Mouse (Mus musculus) midbrain, postnatal 0 days (tissue): ENCODE measurements around the gene Ank2. TPM values are rescaled to one million over a fixed set of nuclear protein-coding genes. Genes with fewer than 3 reads are reported as not detected.
A peak's percentile ranks its signal among the peaks of the same experiment; 100 is the strongest.

Experiments
- ATAC-seq: fragments of 200-750 bp; cut with Nextera tagmentation; 2 replicates; pipeline ENCODE4 v1.8.0; 2017; ENCODE audit warnings: moderate number of reproducible peaks, mild to moderate bottlenecking, moderate TSS enrichment, moderate library complexity; ENCODE audit not compliant: low FRiP score
- DNase-seq: peaks from one replicate; pipeline ENCODE4 v3.0.0-alpha.2; 2015; ENCODE audit warnings: low spot score
- H3K27ac ChIP-seq: fragments of 300-500 bp; sonication (generic); 2 replicates; pipeline ENCODE4 v1.5.1; 2014; ENCODE audit warnings: low read depth, mild to moderate bottlenecking, low read length, mixed read lengths
- H3K27me3 ChIP-seq: fragments of 300-500 bp; sonication (generic); 2 replicates; pipeline ENCODE4 v1.6.1; 2014; ENCODE audit warnings: low read length, control low read depth, mixed read lengths; ENCODE audit not compliant: insufficient read depth
- H3K36me3 ChIP-seq: fragments of 300-500 bp; sonication (generic); 2 replicates; pipeline ENCODE4 v1.6.1; 2014; ENCODE audit warnings: low read length, control low read depth, mixed read lengths; ENCODE audit not compliant: insufficient read depth
- H3K4me1 ChIP-seq: fragments of 300-500 bp; sonication (generic); 2 replicates; pipeline ENCODE4 v1.6.1; 2014; ENCODE audit warnings: mild to moderate bottlenecking, control low read depth, antibody characterized with exemption, low read length, mixed read lengths; ENCODE audit not compliant: insufficient read depth
- H3K4me2 ChIP-seq: fragments of 300-500 bp; sonication (generic); 2 replicates; pipeline ENCODE4 v1.6.1; 2014; ENCODE audit warnings: low read depth, mild to moderate bottlenecking, low read length, mixed read lengths; ENCODE audit not compliant: poor library complexity, severe bottlenecking
- H3K4me3 ChIP-seq: fragments of 300-500 bp; sonication (generic); 2 replicates; pipeline ENCODE4 v1.5.1; 2014; ENCODE audit warnings: low read depth, mild to moderate bottlenecking, low read length, moderate library complexity
- H3K9ac ChIP-seq: fragments of 300-500 bp; sonication (generic); replicated peaks from 2 replicates; pipeline ENCODE4 v1.6.1; 2014; ENCODE audit warnings: mild to moderate bottlenecking, low read length, moderate library complexity, mixed read lengths; ENCODE audit not compliant: poor library complexity, severe bottlenecking
- H3K9me3 ChIP-seq: fragments of 300-500 bp; sonication (generic); 2 replicates; pipeline ENCODE4 v1.6.1; 2016; ENCODE audit warnings: low read length, control low read depth
- CTCF ChIP-seq: IDR thresholded peaks from 2 replicates; pipeline ENCODE4 v1.5.1; 2016; ENCODE audit warnings: antibody characterized with exemption, mild to moderate bottlenecking
- WGBS: fragments of 180-500 bp; shearing (Covaris S2); extraction: QIAGEN DNeasy Blood & Tissue Kit; methylation state at CpG from one replicate; pipeline ENCODE4 v1.1.7; 2014; 5-methylcytosine and 5-hydroxymethylcytosine counted together
- polyA plus RNA-seq: library from polyadenylated mRNA; unstranded; fragments of >200 nt; fragmentation: Nextera tagmentation; extraction: Ambion mirVana; gene quantifications from 2 replicates; pipeline ENCODE4 v1.2.1, GENCODE M21; 2015
- total RNA-seq: library from RNA; depleted of rRNA; stranded (reverse); fragments of >200 nt; gene quantifications from 2 replicates; pipeline ENCODE4 v1.2.3, GENCODE M21; 2014

The Ank2 gene
- total and polyA plus RNA-seq, 2 experiments from 2014 or later: 200 to 623 TPM

DNA sequence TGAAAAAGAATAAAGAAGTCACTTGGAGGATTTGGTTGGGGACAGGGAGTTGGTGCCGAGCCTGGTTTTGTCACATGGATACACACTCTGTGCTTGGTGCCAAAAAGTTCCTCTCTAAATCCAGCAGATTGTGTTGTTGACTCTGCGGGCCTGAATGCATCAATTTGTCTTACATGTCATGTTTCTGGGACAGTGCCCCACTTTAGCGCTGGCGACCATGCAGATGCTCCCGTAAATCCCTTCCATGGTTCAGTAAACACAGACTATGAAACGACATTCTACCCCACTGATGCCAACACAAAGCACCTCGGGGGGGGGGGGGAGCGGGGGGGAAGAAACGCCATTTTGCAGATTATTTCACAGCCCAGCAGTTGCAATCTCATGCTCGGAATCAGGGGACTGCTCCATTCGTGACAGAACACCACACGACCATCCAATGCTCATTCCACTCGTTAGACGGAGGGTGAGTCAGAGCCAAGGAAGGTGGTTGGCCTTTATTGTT, 112.1 kb downstream of the Ank2 start:
- peak; percentile 90 for DNase-seq
- peak; percentile 71; the same call in 1 of the 2 replicates for ATAC-seq
- H3K4me3 ChIP-seq: no peak overlapping the region
- no peak overlapping the region for H3K4me2 ChIP-seq
- WGBS: 21% methylated on average over 12 of the region's 14 CpGs
- H3K9me3 ChIP-seq: no peaks in the 10 kb centered on the region
- no peak overlapping the region for H3K9ac ChIP-seq
- H3K4me1 ChIP-seq: no peaks in the 10 kb centered on the region
- no peaks in the 10 kb centered on the region for H3K36me3 ChIP-seq
- no peak overlapping the region for H3K27ac ChIP-seq
- H3K27me3 ChIP-seq: no peaks in the 10 kb centered on the region
- no peak for TF ChIP-seq CTCF

DNA sequence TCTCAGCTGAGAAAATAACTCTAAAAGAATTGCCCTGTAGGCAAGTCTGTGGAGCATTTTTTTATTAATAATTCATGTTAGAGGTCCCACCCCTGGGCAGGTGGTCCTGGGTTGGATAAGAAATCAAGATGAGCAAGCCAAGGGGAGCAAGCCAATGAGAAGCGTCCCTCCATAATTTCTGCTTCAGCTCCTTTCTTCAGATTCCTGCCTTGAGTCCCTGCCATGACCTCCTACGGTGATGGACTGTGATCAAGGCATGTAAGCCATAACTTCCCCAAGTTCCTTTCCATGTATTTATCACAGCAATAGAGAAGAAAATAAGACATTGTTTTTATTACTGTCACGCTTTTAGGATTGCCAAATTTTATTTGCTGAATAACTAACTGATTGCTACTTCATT, 115.9 kb downstream of the Ank2 start:
- no peak for DNase-seq
- ATAC-seq: no peak
- Histone ChIP-seq H3K4me3 (no peak overlapping the region), H3K9ac (no peak overlapping the region), H3K9me3 (no peaks in the 10 kb centered on the region), H3K27ac (no peak overlapping the region), H3K27me3 (no peaks in the 10 kb centered on the region), H3K4me2 (no peak overlapping the region), H3K36me3 (no peaks in the 10 kb centered on the region), H3K4me1 (no peaks in the 10 kb centered on the region)
- TF ChIP-seq CTCF: no peak
- 94% methylated on average over 3 of the region's 3 CpGs for WGBS

DNA sequence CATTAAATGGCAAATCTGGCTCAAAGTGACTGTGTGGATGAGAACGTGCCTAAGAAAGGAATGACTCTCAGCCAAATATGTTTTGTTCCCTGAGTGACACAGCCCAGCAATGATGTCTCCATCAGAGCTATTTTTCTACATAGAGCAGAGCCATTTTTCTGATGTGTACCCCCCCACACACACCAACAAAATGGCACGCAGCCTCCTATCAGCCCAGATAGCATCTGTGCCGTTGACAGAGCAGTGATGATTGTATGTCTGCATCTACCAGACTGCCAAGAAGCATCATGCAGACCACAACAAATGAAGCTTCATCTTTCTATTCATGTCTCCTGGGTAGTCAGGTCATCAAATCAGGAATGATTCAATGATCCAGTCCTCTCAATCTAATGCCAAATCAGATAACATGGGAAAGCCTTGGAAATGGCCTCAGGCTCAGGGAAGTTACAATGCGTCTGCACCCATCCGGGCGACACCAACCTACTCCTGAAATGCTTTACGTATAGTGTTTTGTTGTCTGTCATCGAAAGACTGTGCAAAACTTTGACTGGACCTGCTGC, 122.2 kb downstream of the Ank2 start:
- H3K27me3 ChIP-seq: no peaks in the 10 kb centered on the region
- H3K9ac ChIP-seq: no peak overlapping the region
- H3K4me3 ChIP-seq: no peak overlapping the region
- H3K9me3 ChIP-seq: no peaks in the 10 kb centered on the region
- no peak for TF ChIP-seq CTCF
- no peaks in the 10 kb centered on the region for H3K36me3 ChIP-seq
- no peak overlapping the region for H3K4me2 ChIP-seq
- 79% methylated on average over 8 of the region's 8 CpGs for WGBS
- no peak overlapping the region for H3K27ac ChIP-seq
- ATAC-seq (no peak), DNase-seq (no peak)
- H3K4me1 ChIP-seq: no peaks in the 10 kb centered on the region

DNA sequence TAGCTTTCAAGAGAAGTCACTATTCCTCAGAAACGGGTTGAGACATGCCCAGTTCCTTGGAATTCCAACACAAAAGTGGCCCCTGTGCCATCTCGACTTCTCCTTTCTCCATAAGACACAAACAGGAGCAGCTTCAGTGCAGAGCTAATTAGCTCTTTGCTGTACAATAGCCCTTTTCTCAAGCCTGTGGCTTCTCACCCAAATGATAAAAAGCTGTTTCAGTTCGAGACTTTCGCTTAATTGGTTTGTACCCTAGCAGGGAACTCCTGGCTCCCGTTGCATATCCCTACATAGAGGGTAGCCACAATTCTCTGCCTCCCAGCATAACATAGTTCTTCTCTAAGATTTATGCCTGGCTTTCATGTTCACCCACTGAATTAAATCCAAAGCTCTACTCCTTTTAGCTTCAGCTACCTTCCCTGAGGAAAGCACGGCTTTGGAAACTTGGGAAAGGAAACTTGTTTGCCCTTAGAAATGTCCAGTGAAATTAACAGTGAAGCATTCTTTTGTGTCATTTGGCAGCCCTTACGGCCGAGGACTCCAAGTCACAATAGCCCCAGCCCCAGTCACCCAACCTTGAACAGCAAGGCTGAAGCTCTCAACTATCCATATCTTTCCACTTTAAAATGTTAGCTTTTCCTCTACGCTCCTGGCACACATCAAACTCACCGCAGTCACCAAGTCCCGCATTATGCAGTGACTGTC, 123.0 kb downstream of the Ank2 start:
- no peak for ATAC-seq
- H3K36me3 ChIP-seq: no peaks in the 10 kb centered on the region
- no peaks in the 10 kb centered on the region for H3K9me3 ChIP-seq
- H3K27ac ChIP-seq: peak overlapping the region; percentile 51
- no peak overlapping the region for H3K4me2 ChIP-seq
- WGBS: 26% methylated on average over 11 of the region's 11 CpGs
- no peaks in the 10 kb centered on the region for H3K4me1 ChIP-seq
- DNase-seq: peak; percentile 16
- H3K27me3 ChIP-seq: no peaks in the 10 kb centered on the region
- TF ChIP-seq CTCF: no peak
- no peak overlapping the region for H3K4me3 ChIP-seq
- H3K9ac ChIP-seq: no peak overlapping the region

DNA sequence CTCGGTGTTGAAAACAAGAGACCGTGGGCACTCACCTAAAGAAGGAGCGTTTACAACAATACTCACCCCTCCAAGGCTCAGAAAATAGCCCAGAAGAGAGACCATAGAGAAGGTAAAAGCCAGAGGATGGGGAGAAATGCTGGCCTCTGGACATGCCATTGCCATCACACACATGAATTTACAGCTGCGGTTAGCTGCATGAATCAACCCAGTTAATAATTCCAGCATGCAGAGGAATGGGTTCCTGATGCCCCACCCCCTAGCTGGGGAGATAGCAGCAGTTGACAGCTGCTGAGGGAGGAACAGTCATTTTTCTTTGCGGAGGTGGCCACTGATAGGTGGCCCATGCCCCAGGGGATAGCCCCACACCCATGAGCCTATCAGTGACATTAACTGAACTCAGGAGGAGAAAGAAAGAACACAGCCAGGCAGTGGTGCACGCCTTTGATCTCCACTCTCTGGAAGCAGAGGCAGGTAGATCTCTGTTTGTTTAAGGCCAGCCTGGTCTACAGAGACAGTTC, 124.9 kb downstream of the Ank2 start:
- no peak for ATAC-seq
- H3K4me1 ChIP-seq: no peaks in the 10 kb centered on the region

DNA sequence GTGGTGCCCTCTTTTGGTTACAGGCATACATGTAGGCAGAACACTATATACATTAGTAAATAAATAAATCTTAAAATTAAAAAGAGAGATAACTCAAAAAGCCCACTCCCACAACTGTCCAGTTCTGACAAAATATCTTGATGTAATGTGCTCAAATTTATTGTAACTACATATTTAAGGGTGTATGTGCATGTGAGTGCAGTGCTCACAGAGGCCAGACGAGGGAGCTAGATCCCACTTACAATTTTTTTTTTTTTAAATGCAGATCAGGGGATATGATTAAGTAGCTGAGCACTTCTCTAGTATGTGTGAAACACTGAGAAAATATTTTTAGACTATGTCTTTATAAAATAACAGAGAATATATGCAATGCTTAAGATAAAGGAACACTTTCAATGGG, 127.4 kb downstream of the Ank2 start:
- WGBS: 98% methylated on average over 1 of the region's 1 CpGs
- ATAC-seq: no peak
- DNase-seq: no peak
- Histone ChIP-seq H3K27ac (no peak overlapping the region), H3K4me2 (no peak overlapping the region), H3K4me1 (no peaks in the 10 kb centered on the region), H3K36me3 (no peaks in the 10 kb centered on the region), H3K9me3 (no peaks in the 10 kb centered on the region), H3K9ac (no peak overlapping the region), H3K27me3 (no peaks in the 10 kb centered on the region), H3K4me3 (no peak overlapping the region)
- TF ChIP-seq CTCF: peak; percentile 36

More for the DNA sequence above, 124.9 kb downstream of the Ank2 start:
- Histone ChIP-seq H3K27ac (no peak overlapping the region), H3K4me2 (no peak overlapping the region), H3K27me3 (no peaks in the 10 kb centered on the region), H3K36me3 (no peaks in the 10 kb centered on the region), H3K4me3 (no peak overlapping the region), H3K9me3 (no peaks in the 10 kb centered on the region), H3K9ac (no peak overlapping the region)
- WGBS: 95% methylated on average over 6 of the region's 6 CpGs
- no peak for DNase-seq
- TF ChIP-seq CTCF: no peak
